25 mouse cellular contexts compared by ENCODE assay signal in genomic region chr7:140488981-140489380, GRCm38 (mm10). TPM values are rescaled to one million over a fixed set of nuclear protein-coding genes. Genes with fewer than 3 reads are reported as not detected.
"Had no signal": no experiment of that assay in that cellular context is flagged by ENCODE, and none has a peak within 500 bp of the region (broad histone marks: within the 10 kb centered on the region; RNA-seq: fewer than 3 reads in every experiment).

No protein-coding gene starts in this region.

- ATAC-seq: hindbrain, postnatal 0 days; intestine, embryonic 16.5 days; liver, embryonic 12.5 days had no signal

- DNase-seq: gastrocnemius, postnatal 14 days; gastrocnemius, postnatal 36 days; heart, adult 11 months; heart, adult 2 months; heart, postnatal 14 days; heart, postnatal 36 days; kidney, adult 11 months; kidney, adult 2 months; kidney, adult 9 months; kidney, postnatal 14 days; kidney, postnatal 36 days; left cerebral cortex, postnatal 4 days; lung, adult 18-20 months had no signal

RNA-seq across cellular contexts. Expression of gene Olfr535, which starts 5.0 kb away (rescaled TPM):
- total RNA-seq: gastrocnemius, adult 18-20 months; gastrocnemius, adult 8-10 months; gastrocnemius, postnatal 14 days; gastrocnemius, postnatal 36 days; heart, adult 2 months; heart, postnatal 14 days; heart, postnatal 36 days; hematopoietic stem cell, adult 5-6 weeks; hindbrain, postnatal 0 days; left cerebral cortex, adult 18-20 months; left cerebral cortex, adult 8-10 months; left cerebral cortex, postnatal 10 days; left cerebral cortex, postnatal 25 days; left cerebral cortex, postnatal 4 days; liver, adult 2 months had no signal

RNA-seq across cellular contexts. Expression of gene Olfr536, which starts 18.2 kb away (rescaled TPM):
- total RNA-seq: gastrocnemius, adult 18-20 months; gastrocnemius, adult 8-10 months; gastrocnemius, postnatal 14 days; gastrocnemius, postnatal 36 days; heart, adult 2 months; heart, postnatal 14 days; heart, postnatal 36 days; hematopoietic stem cell, adult 5-6 weeks; hindbrain, postnatal 0 days; layer of hippocampus, postnatal 36 days; left cerebral cortex, adult 18-20 months; left cerebral cortex, adult 8-10 months; left cerebral cortex, postnatal 10 days; left cerebral cortex, postnatal 25 days; left cerebral cortex, postnatal 4 days; liver, adult 2 months had no signal

RNA-seq across cellular contexts. Expression of gene Olfr533, which starts 25.8 kb away (rescaled TPM):
- total RNA-seq: gastrocnemius, adult 18-20 months; gastrocnemius, adult 8-10 months; gastrocnemius, postnatal 14 days; gastrocnemius, postnatal 36 days; heart, adult 2 months; heart, postnatal 14 days; heart, postnatal 36 days; hematopoietic stem cell, adult 5-6 weeks; hindbrain, postnatal 0 days; layer of hippocampus, postnatal 36 days; left cerebral cortex, adult 18-20 months; left cerebral cortex, adult 8-10 months; left cerebral cortex, postnatal 10 days; left cerebral cortex, postnatal 25 days; left cerebral cortex, postnatal 4 days; liver, adult 2 months had no signal
